Mouse (Mus musculus): ENCODE results near the gene Bace1. TPM values are rescaled to one million over a fixed set of nuclear protein-coding genes. Genes with fewer than 3 reads are reported as not detected.

The Bace1 gene
- polyA plus RNA-seq (2014; fragmentation: Nextera tagmentation; extraction: Ambion mirVana), result 46.5 and 56.5 TPM in 2 replicates

- Histone ChIP-seq H3K4me3 (replicated peaks; ENCODE audit: low read depth, low read length) (peak within 1 kb of the TSS; percentile 55), H3K4me2 (ENCODE audit: low read length) (peak within 1 kb of the TSS; percentile 78), H3K27ac (replicated peaks; ENCODE audit: low read depth, low read length) (peak within 1 kb of the TSS; percentile 80), H3K9ac (replicated peaks; ENCODE audit: low read length) (peak within 1 kb of the TSS; percentile 63), H3K36me3 (ENCODE audit: control insufficient read depth, insufficient read depth, low read length) (no peaks in the 10 kb centered on the region), H3K9me3 (ENCODE audit: control insufficient read depth, low read length) (no peaks in the 10 kb centered on the region), H3K4me1 (ENCODE audit: control insufficient read depth, insufficient read depth, low read length) (peaks cover 31% of the 10 kb centered on the region), H3K27me3 (ENCODE audit: control insufficient read depth, insufficient read depth, low read length) (no peaks in the 10 kb centered on the region)
- ATAC-seq (ENCODE audit: low FRiP score, low TSS enrichment) (peak; percentile 83), DNase-seq (peak; percentile 95)
- under 1% methylated on average over 40 of the region's 40 CpGs for WGBS
Measured at GRCm38 (mm10) chr9:45838434-45839138, at the start of gene Bace1. Bace1 (plus strand) TSS chr9:45838580.

GRCm38 (mm10) chr9:45791456-45792142, 46.8 kb upstream of the Bace1 start:
- no peaks in the 10 kb centered on the region for H3K27me3 ChIP-seq (ENCODE audit: control insufficient read depth, insufficient read depth, low read length)
- H3K27ac ChIP-seq (replicated peaks; ENCODE audit: low read depth, low read length), result no peak overlapping the region
- peaks cover 18% of the 10 kb centered on the region; the same call in 1 of the 2 replicates for H3K36me3 ChIP-seq (ENCODE audit: control insufficient read depth, insufficient read depth, low read length)
- WGBS, result 77% methylated on average over 8 of the region's 8 CpGs
- no peak for ATAC-seq (ENCODE audit: low FRiP score, low TSS enrichment)
- H3K9me3 ChIP-seq (ENCODE audit: control insufficient read depth, low read length), result no peaks in the 10 kb centered on the region
- H3K4me3 ChIP-seq (replicated peaks; ENCODE audit: low read depth, low read length), result no peak overlapping the region
- no peak overlapping the region for H3K9ac ChIP-seq (replicated peaks; ENCODE audit: low read length)
- no peak overlapping the region for H3K4me2 ChIP-seq (ENCODE audit: low read length)
- 0 out of 2 replicates have a peak, but pooled peaks cover 2% of the 10 kb centered on the region for H3K4me1 ChIP-seq (ENCODE audit: control insufficient read depth, insufficient read depth, low read length)
- DNase-seq, result no peak

DNA sequence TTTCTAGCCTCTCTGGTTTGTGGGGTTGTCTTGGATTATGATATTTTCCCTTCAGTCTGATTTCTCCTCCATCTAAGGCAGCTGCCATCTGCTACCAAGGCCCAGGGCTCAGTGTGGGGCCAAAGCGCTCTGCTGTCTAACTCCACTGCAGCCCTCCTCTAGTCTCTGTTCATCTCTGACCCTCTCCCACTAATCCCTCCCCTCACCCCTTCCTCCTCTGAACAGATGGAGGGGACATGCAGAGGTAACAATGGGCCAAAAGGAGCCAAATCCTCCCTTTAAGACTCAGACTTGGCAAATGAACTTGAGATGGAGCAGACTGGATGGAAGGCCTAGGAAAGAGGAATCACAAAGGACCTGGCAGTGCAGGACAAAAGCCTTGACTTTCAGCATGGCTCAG, 46.1 kb upstream of the Bace1 start:
- 0 out of 2 replicates have a peak, but pooled peaks cover 2% of the 10 kb centered on the region for H3K4me1 ChIP-seq (ENCODE audit: control insufficient read depth, insufficient read depth, low read length)
- no peaks in the 10 kb centered on the region for H3K27me3 ChIP-seq (ENCODE audit: control insufficient read depth, insufficient read depth, low read length)
- no peak overlapping the region for H3K27ac ChIP-seq (replicated peaks; ENCODE audit: low read depth, low read length)
- no peak for DNase-seq
- no peak overlapping the region for H3K4me3 ChIP-seq (replicated peaks; ENCODE audit: low read depth, low read length)
- H3K9me3 ChIP-seq (ENCODE audit: control insufficient read depth, low read length), result no peaks in the 10 kb centered on the region
- ATAC-seq (ENCODE audit: low FRiP score, low TSS enrichment), result no peak
- H3K9ac ChIP-seq (replicated peaks; ENCODE audit: low read length), result no peak overlapping the region
- no peak overlapping the region for H3K4me2 ChIP-seq (ENCODE audit: low read length)
- H3K36me3 ChIP-seq (ENCODE audit: control insufficient read depth, insufficient read depth, low read length), result peaks cover 18% of the 10 kb centered on the region; the same call in 1 of the 2 replicates
- 59% methylated on average over 1 of the region's 1 CpGs for WGBS

- Histone ChIP-seq H3K27me3 (ENCODE audit: control insufficient read depth, insufficient read depth, low read length) (no peaks in the 10 kb centered on the region), H3K4me2 (ENCODE audit: low read length) (no peak overlapping the region), H3K4me1 (ENCODE audit: control insufficient read depth, insufficient read depth, low read length) (peaks cover 10% of the 10 kb centered on the region), H3K4me3 (replicated peaks; ENCODE audit: low read depth, low read length) (no peak overlapping the region), H3K27ac (replicated peaks; ENCODE audit: low read depth, low read length) (no peak overlapping the region), H3K9me3 (ENCODE audit: control insufficient read depth, low read length) (no peaks in the 10 kb centered on the region), H3K36me3 (ENCODE audit: control insufficient read depth, insufficient read depth, low read length) (peaks cover 18% of the 10 kb centered on the region; the same call in 1 of the 2 replicates), H3K9ac (replicated peaks; ENCODE audit: low read length) (no peak overlapping the region)
- WGBS, result 89% methylated on average over 6 of the region's 6 CpGs
- DNase-seq (no peak), ATAC-seq (ENCODE audit: low FRiP score, low TSS enrichment) (no peak)
Measured at GRCm38 (mm10) chr9:45793697-45794096, 44.7 kb upstream of the Bace1 start.

DNA sequence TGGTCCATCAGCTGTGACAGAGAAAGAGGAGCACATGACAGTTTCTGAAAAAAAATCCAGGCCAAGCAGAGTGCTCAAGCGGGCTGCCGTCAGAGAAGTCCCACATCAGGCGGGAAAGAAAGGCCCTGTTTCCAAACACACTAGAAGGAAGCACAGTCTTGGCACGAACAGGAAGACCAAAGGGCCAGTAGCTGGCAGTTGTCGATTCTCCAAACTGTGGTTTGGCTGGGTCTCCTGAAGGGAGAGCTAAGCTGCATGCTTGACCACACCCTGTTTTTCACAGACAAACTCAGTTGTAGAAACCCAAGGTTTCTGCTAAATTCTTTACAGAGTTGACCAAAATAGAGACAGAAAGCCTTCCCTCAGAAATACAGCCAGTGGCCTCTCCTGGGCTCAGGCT, 42.7 kb upstream of the Bace1 start:
- WGBS, result 90% methylated on average over 5 of the region's 5 CpGs
- no peak overlapping the region for H3K4me3 ChIP-seq (replicated peaks; ENCODE audit: low read depth, low read length)

GRCm38 (mm10) chr9:45797271-45797670, 41.1 kb upstream of the Bace1 start:
- peaks cover 32% of the 10 kb centered on the region for H3K36me3 ChIP-seq (ENCODE audit: control insufficient read depth, insufficient read depth, low read length)
- H3K4me3 ChIP-seq (replicated peaks; ENCODE audit: low read depth, low read length), result no peak overlapping the region
- ATAC-seq (ENCODE audit: low FRiP score, low TSS enrichment) (no peak), DNase-seq (no peak)
- H3K9ac ChIP-seq (replicated peaks; ENCODE audit: low read length), result no peak overlapping the region
- H3K27me3 ChIP-seq (ENCODE audit: control insufficient read depth, insufficient read depth, low read length), result no peaks in the 10 kb centered on the region
- H3K9me3 ChIP-seq (ENCODE audit: control insufficient read depth, low read length), result no peaks in the 10 kb centered on the region
- WGBS, result 75% methylated on average over 3 of the region's 3 CpGs
- no peak overlapping the region for H3K27ac ChIP-seq (replicated peaks; ENCODE audit: low read depth, low read length)
- no peak overlapping the region for H3K4me2 ChIP-seq (ENCODE audit: low read length)
- H3K4me1 ChIP-seq (ENCODE audit: control insufficient read depth, insufficient read depth, low read length), result peaks cover 9% of the 10 kb centered on the region

More for the DNA sequence above, 42.7 kb upstream of the Bace1 start:
- no peak overlapping the region for H3K27ac ChIP-seq (replicated peaks; ENCODE audit: low read depth, low read length)
- DNase-seq, result no peak
- ATAC-seq (ENCODE audit: low FRiP score, low TSS enrichment), result no peak
- no peaks in the 10 kb centered on the region for H3K9me3 ChIP-seq (ENCODE audit: control insufficient read depth, low read length)
- H3K4me1 ChIP-seq (ENCODE audit: control insufficient read depth, insufficient read depth, low read length), result peaks cover 9% of the 10 kb centered on the region
- no peak overlapping the region for H3K9ac ChIP-seq (replicated peaks; ENCODE audit: low read length)
- peaks cover 24% of the 10 kb centered on the region for H3K36me3 ChIP-seq (ENCODE audit: control insufficient read depth, insufficient read depth, low read length)
- no peak overlapping the region for H3K4me2 ChIP-seq (ENCODE audit: low read length)
- no peaks in the 10 kb centered on the region for H3K27me3 ChIP-seq (ENCODE audit: control insufficient read depth, insufficient read depth, low read length)

DNA sequence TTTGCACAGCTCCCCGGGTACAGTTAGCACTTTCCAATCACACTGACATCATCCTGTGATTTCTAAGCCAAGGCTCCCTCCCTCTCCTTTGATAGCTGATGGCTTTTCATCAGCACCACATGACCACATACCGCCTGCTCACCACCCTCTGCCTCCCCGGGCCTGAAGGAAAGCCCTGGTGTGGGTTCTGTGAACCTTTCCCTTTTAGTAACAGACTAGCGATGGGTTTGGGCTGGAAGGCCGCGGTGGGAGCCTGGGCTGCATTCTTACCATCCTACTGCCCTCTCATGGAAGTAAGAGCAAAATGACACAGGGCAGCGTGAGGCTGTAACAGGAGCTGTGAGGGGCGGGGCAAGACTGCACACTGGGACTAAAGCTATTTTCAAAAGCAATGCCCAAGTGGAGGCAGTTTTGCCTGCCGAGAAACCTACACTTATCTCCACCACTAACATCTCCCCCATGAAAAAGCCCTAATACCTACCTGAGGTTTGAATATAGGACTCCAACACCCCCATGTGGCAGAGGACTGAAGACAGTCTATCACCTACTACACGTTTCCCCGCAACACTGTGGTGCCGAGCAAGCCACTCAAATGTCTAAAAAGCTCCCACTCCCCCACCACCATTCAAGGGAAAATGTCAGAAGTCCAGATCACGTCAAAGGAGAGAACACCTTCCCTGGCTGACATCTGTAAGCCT, 39.8 kb upstream of the Bace1 start:
- Histone ChIP-seq H3K4me3 (replicated peaks; ENCODE audit: low read depth, low read length) (no peak overlapping the region), H3K27me3 (ENCODE audit: control insufficient read depth, insufficient read depth, low read length) (no peaks in the 10 kb centered on the region), H3K9me3 (ENCODE audit: control insufficient read depth, low read length) (no peaks in the 10 kb centered on the region), H3K9ac (replicated peaks; ENCODE audit: low read length) (0 out of 2 replicates have a peak overlapping the region, but pooled peaks have one; percentile 23), H3K36me3 (ENCODE audit: control insufficient read depth, insufficient read depth, low read length) (peaks cover 26% of the 10 kb centered on the region), H3K4me2 (ENCODE audit: low read length) (no peak overlapping the region), H3K4me1 (ENCODE audit: control insufficient read depth, insufficient read depth, low read length) (peaks cover 9% of the 10 kb centered on the region), H3K27ac (replicated peaks; ENCODE audit: low read depth, low read length) (0 out of 2 replicates have a peak overlapping the region, but pooled peaks have one; percentile 37)
- DNase-seq (peak; percentile 82), ATAC-seq (ENCODE audit: low FRiP score, low TSS enrichment) (no peak; the same call in 1 of the 2 replicates)
- 14% methylated on average over 13 of the region's 13 CpGs for WGBS

DNA sequence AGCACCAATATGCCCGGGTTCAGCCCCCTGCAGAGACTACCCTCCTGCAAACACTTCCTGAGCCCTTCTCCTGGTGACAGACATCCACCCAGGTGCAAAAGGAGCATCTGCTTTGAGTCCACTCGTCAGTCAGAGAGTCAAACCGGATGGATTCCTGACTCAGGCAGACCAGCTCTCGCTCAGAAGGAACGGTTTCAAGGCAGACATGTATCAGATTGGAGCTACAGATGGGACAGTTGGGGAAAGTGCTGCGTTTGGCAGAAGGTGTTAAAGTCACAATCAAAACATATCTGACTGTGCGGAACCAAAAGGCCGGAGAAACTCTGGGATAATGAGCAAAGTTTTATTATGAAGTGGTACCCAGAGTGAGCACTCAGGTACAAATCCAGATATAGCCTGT, 39.0 kb upstream of the Bace1 start:
- Histone ChIP-seq H3K4me3 (replicated peaks; ENCODE audit: low read depth, low read length) (no peak overlapping the region), H3K36me3 (ENCODE audit: control insufficient read depth, insufficient read depth, low read length) (peaks cover 25% of the 10 kb centered on the region), H3K9ac (replicated peaks; ENCODE audit: low read length) (no peak overlapping the region), H3K27ac (replicated peaks; ENCODE audit: low read depth, low read length) (no peak overlapping the region), H3K4me2 (ENCODE audit: low read length) (no peak overlapping the region), H3K27me3 (ENCODE audit: control insufficient read depth, insufficient read depth, low read length) (no peaks in the 10 kb centered on the region), H3K4me1 (ENCODE audit: control insufficient read depth, insufficient read depth, low read length) (peaks cover 9% of the 10 kb centered on the region), H3K9me3 (ENCODE audit: control insufficient read depth, low read length) (no peaks in the 10 kb centered on the region)
- DNase-seq (no peak), ATAC-seq (ENCODE audit: low FRiP score, low TSS enrichment) (no peak)
- 85% methylated on average over 8 of the region's 8 CpGs for WGBS

All from midbrain, embryonic 14.5 days (tissue).